Mouse (Mus musculus) heart, postnatal 0 days (tissue): ENCODE results near the gene Klhl30. TPM values are rescaled to one million over a fixed set of nuclear protein-coding genes. Genes with fewer than 3 reads are reported as not detected.

Experiments used
- ATAC-seq: fragments of 200-750 bp; cut with Nextera tagmentation; 2 replicates; pipeline ENCODE4 v1.8.0; 2017; ENCODE audit warnings: low read depth, moderate number of reproducible peaks, moderate library complexity; ENCODE audit not compliant: insufficient read depth
- DNase-seq: peaks from one replicate; pipeline ENCODE4 v3.0.0-alpha.2; 2016; ENCODE audit warnings: low spot score
- H3K27ac ChIP-seq: fragments of 300-500 bp; sonication (generic); 2 replicates; pipeline ENCODE4 v1.5.1; 2014; ENCODE audit warnings: low read depth, mild to moderate bottlenecking
- H3K27me3 ChIP-seq: fragments of 300-500 bp; sonication (generic); 2 replicates; pipeline ENCODE4 v1.6.1; 2014; ENCODE audit warnings: low read length, mixed read lengths; ENCODE audit not compliant: control insufficient read depth, insufficient read depth
- H3K36me3 ChIP-seq: fragments of 300-500 bp; sonication (generic); replicated peaks from 2 replicates; pipeline ENCODE4 v1.6.1; 2014; ENCODE audit warnings: low read length, mixed read lengths; ENCODE audit not compliant: control insufficient read depth, insufficient read depth
- H3K4me1 ChIP-seq: fragments of 300-500 bp; sonication (generic); 2 replicates; pipeline ENCODE4 v1.6.1; 2014; ENCODE audit warnings: antibody characterized with exemption; ENCODE audit not compliant: control insufficient read depth, insufficient read depth
- H3K4me2 ChIP-seq: fragments of 300-500 bp; sonication (generic); 2 replicates; pipeline ENCODE4 v1.6.1; 2014; ENCODE audit warnings: low read depth, mild to moderate bottlenecking, low read length, moderate library complexity
- H3K4me3 ChIP-seq: fragments of 300-500 bp; sonication (generic); 2 replicates; pipeline ENCODE4 v1.5.1; 2014; ENCODE audit warnings: low read depth, low read length
- H3K9ac ChIP-seq: fragments of 300-500 bp; sonication (generic); replicated peaks from 2 replicates; pipeline ENCODE4 v1.6.1; 2014; ENCODE audit warnings: low read depth, low read length, mixed read lengths
- H3K9me3 ChIP-seq: fragments of 300-500 bp; sonication (generic); replicated peaks from 2 replicates; pipeline ENCODE4 v1.6.1; 2016; ENCODE audit warnings: low read length; ENCODE audit not compliant: control insufficient read depth
- CTCF ChIP-seq: IDR thresholded peaks from 2 replicates; pipeline ENCODE4 v1.5.1; 2016; ENCODE audit warnings: antibody characterized with exemption, control low read depth, low read depth
- EP300 ChIP-seq: IDR thresholded peaks from 2 replicates; pipeline ENCODE4 v1.6.1; 2016; ENCODE audit warnings: antibody characterized with exemption, low read depth
- WGBS: fragments of 180-500 bp; shearing (Covaris S2); extraction: QIAGEN DNeasy Blood & Tissue Kit; methylation state at CpG from one replicate; pipeline ENCODE4 v1.1.7; 2014; 5-methylcytosine and 5-hydroxymethylcytosine counted together
- polyA plus RNA-seq: library from polyadenylated mRNA; unstranded; fragments of >200 nt; fragmentation: Nextera tagmentation; extraction: Ambion mirVana; gene quantifications from 2 replicates; pipeline ENCODE4 v1.2.1, GENCODE M21; 2015
- total RNA-seq: library from RNA; depleted of rRNA; stranded (reverse); fragments of >200 nt; gene quantifications from 2 replicates; pipeline ENCODE4 v1.2.3, GENCODE M21; 2014; ENCODE audit warnings: low replicate concordance

The Klhl30 gene
- total and polyA plus RNA-seq, 2 experiments from 2014 or later: 64.0 to 83.2 TPM

GRCm38 (mm10) chr1:91365816-91366214 is 15.0 kb downstream of the Klhl30 start:
- H3K36me3 ChIP-seq: peaks cover 21% of the 10 kb centered on the region
- H3K27ac ChIP-seq: no peak overlapping the region
- no peak for ATAC-seq
- no peaks in the 10 kb centered on the region; the same call in 1 of the 2 replicates for H3K9me3 ChIP-seq
- no peaks in the 10 kb centered on the region for H3K27me3 ChIP-seq
- H3K4me2 ChIP-seq: peak overlapping the region; percentile 89
- peaks cover 12% of the 10 kb centered on the region for H3K4me1 ChIP-seq
- peak overlapping the region; percentile 51 for H3K4me3 ChIP-seq
- H3K9ac ChIP-seq: no peak overlapping the region
- DNase-seq: no peak
- no peak for TF ChIP-seq EP300
- no peak for TF ChIP-seq CTCF
- 26% methylated on average over 8 of the region's 8 CpGs for WGBS

GRCm38 (mm10) chr1:91366215-91367108 is 15.6 kb downstream of the Klhl30 start, which contains the start of gene Erfe:
Gene Erfe, plus strand, starts transcription at chr1:91366430.
- TF ChIP-seq EP300 (no peak), CTCF (peak; percentile 74)
- Histone ChIP-seq H3K4me1 (peaks cover 12% of the 10 kb centered on the region), H3K27me3 (no peaks in the 10 kb centered on the region), H3K9ac (peak within 1 kb of the TSS; percentile 44; the same call in 1 of the 2 replicates), H3K9me3 (no peaks in the 10 kb centered on the region; the same call in 1 of the 2 replicates), H3K27ac (no peak within 1 kb of the TSS), H3K4me3 (peak within 1 kb of the TSS; percentile 51), H3K4me2 (peak within 1 kb of the TSS; percentile 89), H3K36me3 (peaks cover 19% of the 10 kb centered on the region)
- DNase-seq (peak; percentile 50), ATAC-seq (peak; percentile 46; the same call in 1 of the 2 replicates)
- 3% methylated on average over 66 of the region's 68 CpGs for WGBS

- TF ChIP-seq EP300: no peak
- no peak for TF ChIP-seq CTCF
- ATAC-seq (no peak), DNase-seq (no peak)
- H3K4me2 ChIP-seq: no peak overlapping the region
- H3K27me3 ChIP-seq: no peaks in the 10 kb centered on the region
- WGBS: 98% methylated on average over 3 of the region's 3 CpGs
- H3K4me1 ChIP-seq: peaks cover 12% of the 10 kb centered on the region
- no peak overlapping the region for H3K9ac ChIP-seq
- H3K27ac ChIP-seq: no peak overlapping the region
- H3K9me3 ChIP-seq: no peaks in the 10 kb centered on the region; the same call in 1 of the 2 replicates
- H3K4me3 ChIP-seq: no peak overlapping the region
- H3K36me3 ChIP-seq: peaks cover 19% of the 10 kb centered on the region
Measured at GRCm38 (mm10) chr1:91367295-91367694, 16.5 kb downstream of the Klhl30 start.

GRCm38 (mm10) chr1:91369408-91369807 is 18.6 kb downstream of the Klhl30 start:
- H3K9me3 ChIP-seq: no peaks in the 10 kb centered on the region
- no peak overlapping the region for H3K4me3 ChIP-seq
- WGBS: 72% methylated on average over 4 of the region's 4 CpGs
- no peak for ATAC-seq
- no peak overlapping the region for H3K27ac ChIP-seq
- peaks cover 12% of the 10 kb centered on the region for H3K4me1 ChIP-seq
- DNase-seq: no peak
- peaks cover 34% of the 10 kb centered on the region for H3K36me3 ChIP-seq
- H3K27me3 ChIP-seq: no peaks in the 10 kb centered on the region
- no peak for TF ChIP-seq EP300
- TF ChIP-seq CTCF: no peak
- no peak overlapping the region for H3K9ac ChIP-seq
- H3K4me2 ChIP-seq: no peak overlapping the region

GRCm38 (mm10) chr1:91370055-91370454 is 19.2 kb downstream of the Klhl30 start:
- no peak overlapping the region for H3K27ac ChIP-seq
- TF ChIP-seq CTCF: no peak
- TF ChIP-seq EP300: no peak
- peaks cover 12% of the 10 kb centered on the region for H3K4me1 ChIP-seq
- H3K9ac ChIP-seq: no peak overlapping the region
- H3K27me3 ChIP-seq: no peaks in the 10 kb centered on the region
- ATAC-seq (peak; percentile 26; the same call in 1 of the 2 replicates), DNase-seq (no peak)
- H3K36me3 ChIP-seq: peaks cover 41% of the 10 kb centered on the region
- WGBS: 75% methylated on average over 23 of the region's 23 CpGs
- H3K9me3 ChIP-seq: no peaks in the 10 kb centered on the region
- H3K4me3 ChIP-seq: no peak overlapping the region
- H3K4me2 ChIP-seq: no peak overlapping the region
